ENCODE assay signal across 16 mouse cellular contexts in genomic region chr17:46166270-46166669, GRCm38 (mm10). TPM values are rescaled to one million over a fixed set of nuclear protein-coding genes. Genes with fewer than 3 reads are reported as not detected.
DNase-seq lines count a peak whose midpoint lies in the region; ATAC-seq and TF ChIP-seq lines count a peak whose summit lies in the region.
"Had no signal": no experiment of that assay in that cellular context is flagged by ENCODE, and none has a peak within 500 bp of the region (broad histone marks: within the 10 kb centered on the region; RNA-seq: fewer than 3 reads in every experiment).

No protein-coding gene starts in this region.

- no peak for TF ChIP-seq CTCF in gastrocnemius, adult 2 months (IDR thresholded peaks at IDR 0.05)

- WGBS in heart, embryonic 16.5 days, result 70% methylated on average over 5 of the region's 5 CpGs

- DNase-seq in gastrocnemius, adult 2 months, result no peak
- DNase-seq in gastrocnemius, postnatal 10 days, result no peak
- DNase-seq in heart, adult 9 months (ENCODE audit: low spot score in 2 of 2), result no peak
- DNase-seq in left cerebral cortex, postnatal 4 days, result peak; percentile 49
- no peak for DNase-seq in left cerebral cortex, adult 11 months (ENCODE audit: low spot score)
- DNase-seq: cerebellum, adult 18-20 months; cerebellum, adult 9-11 months; gastrocnemius, postnatal 14 days had no signal

- intact Hi-C loops in gastrocnemius, adult 2 months (cut with DNase I), result no loop called here
- intact Hi-C loops in left cerebral cortex, postnatal 4 days (cut with DNase I), result no loop called here

- ATAC-seq in heart, embryonic 16.5 days (replicated peaks; ENCODE audit: extremely low read depth, insufficient read depth, low FRiP score), result no peak
- ATAC-seq: activated CD4-positive, CD25-positive, alpha-beta regulatory T cell, adult 4 months; forebrain, embryonic 15.5 days; hindbrain, embryonic 16.5 days; Patski had no signal

- H3K4me1 ChIP-seq in heart, embryonic 16.5 days (ENCODE audit: control insufficient read depth, insufficient read depth, low read length), result peaks cover 30% of the 10 kb centered on the region

- no peaks in the 10 kb centered on the region for H3K9me3 ChIP-seq in heart, embryonic 16.5 days (replicated peaks; ENCODE audit: control insufficient read depth, low read length)
- H3K9me3 ChIP-seq: embryonic facial prominence, embryonic 12.5 days; forebrain, embryonic 15.5 days had no signal

- H3K4me3 ChIP-seq in gastrocnemius, adult 2 months, result no peak overlapping the region
- no peak overlapping the region for H3K4me3 ChIP-seq in heart, embryonic 16.5 days (ENCODE audit: low read length)
- H3K4me3 ChIP-seq: embryonic facial prominence, embryonic 12.5 days; forebrain, embryonic 15.5 days had no signal

- no peaks in the 10 kb centered on the region for H3K27me3 ChIP-seq in heart, embryonic 16.5 days (ENCODE audit: control insufficient read depth, insufficient read depth, low read length)
- H3K27me3 ChIP-seq: CH12.LX; embryonic facial prominence, embryonic 12.5 days; forebrain, embryonic 15.5 days; Patski had no signal

- H3K27ac ChIP-seq in gastrocnemius, adult 2 months, result peak overlapping the region; percentile 82
- 0 out of 2 replicates have a peak overlapping the region, but pooled peaks have one; percentile 28 for H3K27ac ChIP-seq in heart, embryonic 16.5 days (ENCODE audit: low read length)
- H3K27ac ChIP-seq: embryonic facial prominence, embryonic 12.5 days; forebrain, embryonic 15.5 days had no signal

- no peak overlapping the region; the same call in 1 of the 2 replicates for H3K9ac ChIP-seq in heart, embryonic 16.5 days (ENCODE audit: low read length)
- H3K9ac ChIP-seq: embryonic facial prominence, embryonic 12.5 days; forebrain, embryonic 15.5 days had no signal

- no peak overlapping the region for H3K4me2 ChIP-seq in heart, embryonic 16.5 days (ENCODE audit: low read depth, low read length)
- H3K4me2 ChIP-seq: embryonic facial prominence, embryonic 12.5 days; forebrain, embryonic 15.5 days; heart, embryonic 11.5 days had no signal

- H3K36me3 ChIP-seq in heart, embryonic 16.5 days (ENCODE audit: control insufficient read depth, insufficient read depth), result peaks cover 69% of the 10 kb centered on the region

RNA-seq across cellular contexts. Expression of gene Gtpbp2, which starts 5.4 kb away (rescaled TPM):
- total RNA-seq in gastrocnemius, adult 2 months (2021), result 10 to 100 TPM; 52.7 to 55.2 TPM
- total RNA-seq in gastrocnemius, postnatal 10 days (2021), result 10 to 100 TPM; 44.9 to 59.2 TPM
- polyA plus RNA-seq in heart, embryonic 16.5 days (2015; fragmentation: Nextera tagmentation; extraction: Ambion mirVana), result 36.9 and 42.6 TPM in 2 replicates
- 100 to 1,000 TPM; 111 TPM for total RNA-seq in left cerebral cortex, postnatal 4 days (2021)

RNA-seq across cellular contexts. Expression of gene Mad2l1bp, which starts 12.9 kb away (rescaled TPM):
- 10 to 100 TPM; 20.8 to 25.1 TPM for total RNA-seq in gastrocnemius, adult 2 months (2021)
- 10 to 100 TPM; 14.0 to 14.7 TPM for total RNA-seq in gastrocnemius, postnatal 10 days (2021)
- 32.7 and 39.4 TPM in 2 replicates for polyA plus RNA-seq in heart, embryonic 16.5 days (2015; fragmentation: Nextera tagmentation; extraction: Ambion mirVana)
- total RNA-seq in left cerebral cortex, postnatal 4 days (2021), result 10 to 100 TPM; 16.2 to 17.8 TPM

RNA-seq across cellular contexts. Expression of gene Rsph9, which starts 22.3 kb away (rescaled TPM):
- under 1 TPM; 0.47 to 0.61 TPM for total RNA-seq in gastrocnemius, adult 2 months (2021)
- total RNA-seq in gastrocnemius, postnatal 10 days (2021), result under 1 TPM; 0.49 to 0.84 TPM
- 6.9 and 8.0 TPM in 2 replicates for polyA plus RNA-seq in heart, embryonic 16.5 days (2015; fragmentation: Nextera tagmentation; extraction: Ambion mirVana)
- 10 to 100 TPM; 40.0 to 43.8 TPM for total RNA-seq in left cerebral cortex, postnatal 4 days (2021)

RNA-seq across cellular contexts. Expression of gene Polh, which starts 36.2 kb away (rescaled TPM):
- total RNA-seq in gastrocnemius, adult 2 months (2021), result 10 to 100 TPM; 11.8 to 14.1 TPM
- total RNA-seq in gastrocnemius, postnatal 10 days (2021), result 10 to 100 TPM; 13.7 to 14.9 TPM
- polyA plus RNA-seq in heart, embryonic 16.5 days (2015; fragmentation: Nextera tagmentation; extraction: Ambion mirVana), result 11.7 and 13.4 TPM in 2 replicates
- 10 to 100 TPM in 1 of 2 experiments, 1 to 10 TPM in 1; 9.7 to 10.7 TPM for total RNA-seq in left cerebral cortex, postnatal 4 days (2021)

RNA-seq across cellular contexts. Expression of gene Xpo5, which starts 36.3 kb away (rescaled TPM):
- total RNA-seq in gastrocnemius, adult 2 months (2021), result 10 to 100 TPM; 10.8 to 12.2 TPM
- 10 to 100 TPM; 15.8 to 18.8 TPM for total RNA-seq in gastrocnemius, postnatal 10 days (2021)
- 20.5 and 20.6 TPM in 2 replicates for polyA plus RNA-seq in heart, embryonic 16.5 days (2015; fragmentation: Nextera tagmentation; extraction: Ambion mirVana)
- 10 to 100 TPM; 45.0 to 46.3 TPM for total RNA-seq in left cerebral cortex, postnatal 4 days (2021)

Comparison
In these comparisons a context has a peak if more than half of its experiments do, and no peak if none do; other contexts are left out.
1. RNA of gene Rsph9, which starts 22.3 kb away (total RNA-seq): 40.0 to 43.8 TPM in left cerebral cortex, postnatal 4 days; 0.49 to 0.84 TPM in gastrocnemius, postnatal 10 days and 0.47 to 0.61 TPM in gastrocnemius, adult 2 months; every median in the first group is over 10 times any median in the second.